Mouse (Mus musculus): Measurements from ENCODE around the gene Dclre1b.

Dclre1b gene

GRCm38 (mm10) chr3:103771531-103772130, 37.6 kb downstream of the Dclre1b start:
- DNase-seq: no peak

- no peak for DNase-seq
Observed at GRCm38 (mm10) chr3:103766789-103767188, 42.5 kb downstream of the Dclre1b start.

- no peak for DNase-seq
Observed at GRCm38 (mm10) chr3:103759261-103759970, 49.8 kb downstream of the Dclre1b start.

GRCm38 (mm10) chr3:103758456-103758855, 50.8 kb downstream of the Dclre1b start:
- no peak for DNase-seq

GRCm38 (mm10) chr3:103756920-103757319, 52.3 kb downstream of the Dclre1b start:
- no peak for DNase-seq

- no peak for DNase-seq
Observed at GRCm38 (mm10) chr3:103755351-103755750, 53.9 kb downstream of the Dclre1b start.

GRCm38 (mm10) chr3:103751558-103751957, 57.7 kb downstream of the Dclre1b start:
- no peak for DNase-seq

Data from thymus, postnatal 36 days (tissue).